Mouse (Mus musculus) heart, embryonic 14.5 days (tissue): ENCODE data around the gene Rack1. TPM values are rescaled to one million over a fixed set of nuclear protein-coding genes. Genes with fewer than 3 reads are reported as not detected.
"Not testable (repeated sequence)": the region's sequence is repeated elsewhere in the genome, so short reads cannot be mapped to it uniquely, and the experiment has no call there.

Experiments used
- ATAC-seq: fragments of 200-750 bp; cut with Nextera tagmentation; 2 replicates; pipeline ENCODE4 v1.8.0; 2017; ENCODE audit warnings: low read depth, moderate TSS enrichment; ENCODE audit not compliant: insufficient number of reproducible peaks, insufficient read depth, low FRiP score
- H3K27ac ChIP-seq, 2 experiments: fragments of 200-500 bp in 1 of 2; fragments of 300-500 bp in 1 of 2; sonication (generic) in 1 of 2; replicated peaks in 1 of 2; 2 replicates each; pipeline ENCODE4 v1.5.1; 2012 to 2014; ENCODE audit warnings: low read depth in 2 of 2, low read length in 2 of 2, control low read depth in 1 of 2, mild to moderate bottlenecking in 1 of 2, mixed read lengths in 1 of 2; ENCODE audit not compliant: control insufficient read depth in 1 of 2, insufficient read depth in 1 of 2
- H3K27me3 ChIP-seq: fragments of 300-500 bp; sonication (generic); 2 replicates; pipeline ENCODE4 v1.6.1; 2014; ENCODE audit warnings: mild to moderate bottlenecking, low read length, control low read depth; ENCODE audit not compliant: control insufficient read depth, insufficient read depth
- H3K36me3 ChIP-seq: fragments of 300-500 bp; sonication (generic); 2 replicates; pipeline ENCODE4 v1.6.1; 2014; ENCODE audit warnings: mild to moderate bottlenecking, control low read depth, low read length, mixed read lengths; ENCODE audit not compliant: control insufficient read depth, insufficient read depth
- H3K4me1 ChIP-seq, 2 experiments: fragments of 200-500 bp in 1 of 2; fragments of 300-500 bp in 1 of 2; sonication (generic) in 1 of 2; 2 replicates each; pipeline ENCODE4 v1.6.1; 2012 to 2014; ENCODE audit warnings: low read length in 2 of 2, control low read depth in 1 of 2, mixed read lengths in 1 of 2; ENCODE audit not compliant: control insufficient read depth in 2 of 2, insufficient read depth in 2 of 2
- H3K4me2 ChIP-seq: fragments of 300-500 bp; sonication (generic); 2 replicates; pipeline ENCODE4 v1.6.1; 2014; ENCODE audit warnings: mild to moderate bottlenecking, low read length
- H3K4me3 ChIP-seq, 2 experiments: fragments of 200-500 bp in 1 of 2; fragments of 300-500 bp in 1 of 2; sonication (generic) in 1 of 2; 2 replicates each; pipeline ENCODE4 v1.5.1; 2012 to 2014; ENCODE audit warnings: low read length in 2 of 2, mild to moderate bottlenecking in 2 of 2, control low read depth in 1 of 2, low read depth in 1 of 2, moderate library complexity in 1 of 2; ENCODE audit not compliant: control insufficient read depth in 1 of 2, insufficient read depth in 1 of 2
- H3K9ac ChIP-seq: fragments of 300-500 bp; sonication (generic); 2 replicates; pipeline ENCODE4 v1.6.1; 2014; ENCODE audit warnings: mild to moderate bottlenecking, low read length
- H3K9me3 ChIP-seq: fragments of 300-500 bp; sonication (generic); 2 replicates; pipeline ENCODE4 v1.6.1; 2016; ENCODE audit warnings: low read length, control low read depth; ENCODE audit not compliant: control insufficient read depth
- WGBS: fragments of 180-500 bp; shearing (Covaris S2); extraction: QIAGEN DNeasy Blood & Tissue Kit; methylation state at CpG from one replicate; pipeline ENCODE4 v1.1.7; 2014; 5-methylcytosine and 5-hydroxymethylcytosine counted together
- polyA plus RNA-seq: library from polyadenylated mRNA; unstranded; fragments of >200 nt; fragmentation: Nextera tagmentation; extraction: Ambion mirVana; gene quantifications from 2 replicates; pipeline ENCODE4 v1.2.1, GENCODE M21; 2014

Gene Rack1
- polyA plus RNA-seq: 462 and 512 TPM in 2 replicates

DNA sequence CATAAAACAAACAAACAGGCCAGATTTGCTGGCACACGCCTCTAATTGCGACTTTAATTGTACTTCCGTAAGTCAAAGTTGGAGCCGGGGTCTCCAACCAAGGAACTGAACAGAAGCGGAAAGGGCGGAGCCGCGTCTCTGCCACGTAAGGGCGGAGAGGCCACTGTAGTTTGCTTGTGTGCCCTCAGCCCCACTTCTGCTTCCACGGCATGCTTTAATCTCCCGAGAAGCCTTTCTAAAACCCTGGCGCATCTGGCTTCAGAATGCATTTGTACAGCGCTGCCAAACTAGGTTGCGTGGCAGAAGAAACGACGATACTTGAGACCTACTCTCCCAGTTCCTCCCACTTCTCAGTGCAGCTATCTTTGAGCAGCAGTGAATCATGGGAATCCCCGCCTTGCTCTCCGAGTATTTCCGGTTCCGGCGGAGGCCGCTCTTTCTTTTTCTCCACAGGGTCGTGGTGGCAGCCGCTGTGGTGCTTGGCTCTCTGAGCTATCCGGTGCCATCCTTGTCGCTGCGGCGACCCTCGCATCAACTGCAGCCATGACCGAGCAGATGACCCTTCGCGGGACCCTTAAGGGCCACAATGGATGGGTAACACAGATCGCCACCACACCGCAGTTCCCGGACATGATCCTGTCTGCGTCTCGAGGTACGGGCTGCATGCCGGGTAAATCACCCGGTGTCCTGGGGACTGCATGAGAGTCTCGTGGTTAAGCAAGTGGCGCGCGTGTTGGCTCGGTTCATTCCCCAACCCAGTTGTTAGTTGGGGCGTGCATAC is at the start of gene Rack1:
Gene Rack1 (plus strand): TSS at position 412 of the 781 bp plus-strand sequence.
- H3K4me3 ChIP-seq: peak within 1 kb of the TSS; percentile 88 to 90
- H3K9me3 ChIP-seq: no peaks in the 10 kb centered on the region
- peaks cover 2 to 22% of the 10 kb centered on the region in 2 experiments; a peak in 3 of 4 replicates for H3K4me1 ChIP-seq
- no peaks in the 10 kb centered on the region for H3K27me3 ChIP-seq
- peaks cover 41% of the 10 kb centered on the region for H3K36me3 ChIP-seq
- peak within 1 kb of the TSS; percentile 95 for H3K9ac ChIP-seq
- WGBS: under 1% methylated on average over 47 of the region's 47 CpGs
- peak within 1 kb of the TSS; percentile 89 to 100 for H3K27ac ChIP-seq
- peak; percentile 83 for ATAC-seq
- H3K4me2 ChIP-seq: peak within 1 kb of the TSS; percentile 96

DNA sequence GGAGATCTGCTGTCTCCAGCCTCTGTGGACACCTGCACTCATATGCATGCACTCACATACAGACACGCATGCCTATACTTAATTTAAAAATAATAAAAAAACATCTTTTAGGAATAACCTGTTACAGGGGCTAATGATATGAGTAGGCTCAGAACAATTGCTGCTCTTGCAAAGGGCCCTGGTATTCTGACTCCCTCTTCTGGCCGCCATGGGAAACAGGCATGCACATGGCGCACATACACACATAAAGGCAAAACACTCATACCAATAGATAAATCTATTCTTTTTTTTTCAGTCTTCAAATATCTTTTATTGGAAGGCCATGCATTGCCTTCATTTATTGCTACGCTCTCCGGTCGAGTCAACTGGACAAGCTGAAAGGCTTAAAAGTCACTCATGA is 49.7 kb upstream of the Rack1 start:
- Histone ChIP-seq H3K9ac (no peak overlapping the region), H3K4me1 (no peaks in the 10 kb centered on the region), H3K4me3 (no peak overlapping the region), H3K36me3 (no peaks in the 10 kb centered on the region), H3K9me3 (peaks cover 2% of the 10 kb centered on the region; the same call in 1 of the 2 replicates), H3K27ac (no peak overlapping the region), H3K4me2 (no peak overlapping the region), H3K27me3 (no peaks in the 10 kb centered on the region)
- WGBS: 91% methylated on average over 6 of the region's 6 CpGs
- ATAC-seq: no peak

DNA sequence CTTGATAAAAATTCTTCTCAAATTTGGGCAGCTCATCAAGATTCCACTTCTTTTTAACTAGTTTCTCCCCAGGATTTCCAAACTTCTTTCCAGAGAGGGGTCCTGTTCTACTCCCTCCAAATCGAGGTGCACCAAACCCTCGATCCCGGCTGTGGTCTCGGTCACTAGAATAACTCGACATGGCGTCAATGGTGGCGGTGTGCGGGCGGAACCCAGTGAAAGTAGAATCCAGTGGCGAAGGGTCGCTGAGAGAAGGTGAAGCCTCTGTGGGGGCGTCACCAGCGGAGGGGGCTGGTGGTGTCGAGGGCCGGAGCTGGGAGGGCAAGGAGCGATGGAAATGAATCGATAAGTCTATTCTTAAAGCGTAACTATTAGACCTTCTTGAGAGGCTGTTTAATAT is 46.6 kb upstream of the Rack1 start:
- not testable (repeated sequence) for H3K27me3 ChIP-seq, ATAC-seq

DNA sequence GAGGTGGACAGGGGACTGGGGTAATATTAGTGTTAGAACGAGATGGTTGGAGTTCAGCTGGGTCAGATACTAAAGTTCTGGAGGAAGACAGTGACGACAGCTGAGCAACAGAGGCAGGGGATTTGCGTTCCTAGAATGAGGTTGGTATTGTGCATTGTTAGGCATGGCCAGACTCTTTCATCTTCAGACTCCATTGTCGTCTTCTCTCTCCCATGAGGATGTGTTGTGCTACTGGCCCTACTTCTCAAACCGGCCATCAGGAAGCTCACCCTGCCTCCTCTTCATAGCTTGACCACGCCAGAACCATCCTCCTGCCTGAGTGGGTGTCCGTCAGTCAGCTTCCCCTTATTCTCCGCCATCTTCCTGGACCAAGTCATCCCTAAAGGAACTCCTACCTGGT is 41.1 kb upstream of the Rack1 start:
- no peak for ATAC-seq
- Histone ChIP-seq H3K4me3 (no peak overlapping the region), H3K9ac (no peak overlapping the region), H3K27ac (no peak overlapping the region), H3K4me1 (no peaks in the 10 kb centered on the region), H3K4me2 (no peak overlapping the region), H3K9me3 (no peaks in the 10 kb centered on the region), H3K36me3 (no peaks in the 10 kb centered on the region), H3K27me3 (no peaks in the 10 kb centered on the region)
- 71% methylated on average over 8 of the region's 8 CpGs for WGBS

More for the DNA sequence above, 46.6 kb upstream of the Rack1 start:
- not testable (repeated sequence) for H3K36me3 ChIP-seq, H3K4me1 ChIP-seq, H3K9me3 ChIP-seq, H3K4me3 ChIP-seq, H3K27ac ChIP-seq, H3K9ac ChIP-seq, H3K4me2 ChIP-seq
- WGBS: 86% methylated on average over 18 of the region's 18 CpGs

DNA sequence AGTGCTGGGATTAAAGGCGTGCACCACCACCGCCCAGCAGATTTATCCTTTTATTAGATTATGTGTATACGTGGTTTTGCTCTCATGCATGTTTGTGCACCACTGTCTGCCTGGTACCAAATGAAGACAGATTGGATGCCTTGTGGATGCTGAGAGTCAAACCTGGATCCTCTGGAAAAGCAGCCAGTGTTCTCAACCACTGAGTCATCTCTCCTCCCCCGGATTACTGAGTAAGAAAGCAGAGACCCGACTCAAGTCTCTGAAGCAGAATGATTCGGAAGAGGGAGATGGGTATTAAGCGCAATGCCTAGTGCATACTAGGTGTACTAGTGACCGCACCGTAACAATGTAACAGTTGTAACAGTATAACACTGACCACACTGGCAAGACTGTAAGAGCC is 36.0 kb upstream of the Rack1 start:
- H3K36me3 ChIP-seq: no peaks in the 10 kb centered on the region
- no peak overlapping the region for H3K4me3 ChIP-seq
- WGBS: 93% methylated on average over 9 of the region's 9 CpGs
- H3K27ac ChIP-seq: no peak overlapping the region
- no peaks in the 10 kb centered on the region for H3K4me1 ChIP-seq
- no peaks in the 10 kb centered on the region for H3K9me3 ChIP-seq
- no peaks in the 10 kb centered on the region for H3K27me3 ChIP-seq
- H3K4me2 ChIP-seq: no peak overlapping the region
- ATAC-seq: no peak
- no peak overlapping the region for H3K9ac ChIP-seq

DNA sequence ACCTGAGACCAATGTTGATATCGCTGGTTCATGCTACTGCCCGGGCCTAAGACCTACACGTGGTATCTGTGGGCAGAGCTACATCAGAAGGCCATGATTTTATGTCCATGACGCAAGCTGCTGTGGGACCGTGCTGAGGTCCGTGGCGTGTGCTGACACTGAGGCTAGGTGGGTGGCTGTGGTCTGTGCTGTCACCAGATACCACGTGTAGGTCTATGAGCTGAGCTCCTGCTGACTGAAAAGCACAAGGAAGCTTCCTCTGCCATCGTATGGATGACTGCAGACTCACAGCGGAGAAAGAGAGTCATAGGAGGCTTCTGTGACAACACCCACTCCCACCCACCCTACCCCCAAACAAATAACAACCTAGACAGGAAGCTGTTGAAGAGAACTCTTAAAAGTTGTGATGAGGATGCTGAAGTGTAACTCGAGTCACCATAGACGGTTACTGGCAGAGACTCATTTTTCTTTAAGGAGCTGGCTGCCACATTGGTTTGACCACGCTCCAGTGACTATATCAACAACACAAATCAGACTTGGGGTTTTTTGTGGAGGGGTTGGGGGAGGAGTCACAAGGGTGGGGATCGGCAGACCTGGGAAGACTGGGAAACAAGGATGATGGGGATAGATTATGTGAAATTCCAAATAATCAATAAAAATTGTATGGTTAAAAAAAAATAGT is 32.8 kb upstream of the Rack1 start:
- 82% methylated on average over 14 of the region's 14 CpGs for WGBS
- Histone ChIP-seq H3K4me3 (no peak overlapping the region), H3K9ac (no peak overlapping the region), H3K36me3 (no peaks in the 10 kb centered on the region), H3K9me3 (no peaks in the 10 kb centered on the region), H3K4me1 (no peaks in the 10 kb centered on the region), H3K27me3 (no peaks in the 10 kb centered on the region), H3K27ac (no peak overlapping the region), H3K4me2 (no peak overlapping the region)
- no peak for ATAC-seq

DNA sequence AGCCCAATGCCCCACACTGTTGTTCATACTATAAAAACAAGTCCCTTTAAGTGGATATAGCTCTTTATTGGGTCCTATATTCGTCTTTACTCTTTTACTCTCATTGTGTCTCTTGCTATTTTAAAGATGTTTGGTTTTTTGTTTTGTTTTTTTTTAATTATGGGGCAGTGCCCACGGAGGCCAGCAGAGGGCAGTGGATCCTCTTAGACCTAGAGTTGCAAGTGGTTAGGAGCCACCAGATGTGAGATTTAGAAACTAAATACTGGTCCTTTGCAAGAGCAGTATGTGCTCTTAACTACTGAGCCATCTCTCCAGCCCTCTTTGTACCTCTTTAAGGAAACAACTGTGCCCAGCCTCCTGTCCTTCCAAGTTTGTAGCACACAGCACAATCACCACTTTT is 28.4 kb upstream of the Rack1 start:
- 10% methylated on average over 2 of the region's 2 CpGs for WGBS
- ATAC-seq: no peak
- H3K4me1 ChIP-seq: no peaks in the 10 kb centered on the region
- no peaks in the 10 kb centered on the region for H3K36me3 ChIP-seq
- H3K27me3 ChIP-seq: no peaks in the 10 kb centered on the region
- H3K4me2 ChIP-seq: no peak overlapping the region
- no peaks in the 10 kb centered on the region for H3K9me3 ChIP-seq
- H3K4me3 ChIP-seq: no peak overlapping the region
- no peak overlapping the region for H3K27ac ChIP-seq
- no peak overlapping the region for H3K9ac ChIP-seq
